Mouse (Mus musculus): Measurements from ENCODE around the gene Tmem238.

DNA sequence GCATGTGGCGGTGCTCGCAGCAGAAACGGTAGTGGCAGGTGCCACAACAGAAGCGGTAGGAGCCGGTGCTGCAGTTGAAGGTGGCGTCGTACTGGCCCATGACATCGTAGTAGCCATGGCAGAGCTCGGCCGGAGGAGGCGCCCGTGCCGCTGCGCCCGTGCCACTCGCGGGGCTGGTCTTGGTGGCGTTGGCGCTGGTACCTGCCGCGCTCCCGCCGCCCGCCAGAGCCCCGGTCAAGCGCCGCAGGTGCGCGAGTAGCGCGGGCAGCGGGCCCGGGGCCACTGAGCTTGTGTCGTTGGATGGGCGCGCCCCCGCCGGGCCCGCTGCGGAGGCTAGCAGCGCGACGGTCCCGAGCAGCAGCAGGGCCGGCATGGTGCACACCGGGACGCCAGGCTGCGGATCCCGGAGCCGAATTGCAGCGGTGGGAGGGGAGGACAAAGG is 46.9 kb upstream of the Tmem238 start:
- no peak for TF ChIP-seq CTCF (IDR thresholded peaks at IDR 0.05; ENCODE audit: control insufficient read depth, insufficient read depth, insufficient read length)
- TF ChIP-seq MAX (IDR thresholded peaks at IDR 0.05): no peak
- no peak for TF ChIP-seq MYOG (IDR thresholded peaks at IDR 0.05; ENCODE audit: control insufficient read depth, extremely low read depth, insufficient read length)
- no peak for TF ChIP-seq CEBPB (IDR thresholded peaks at IDR 0.05; ENCODE audit: low read depth)
- TF ChIP-seq USF1 (IDR thresholded peaks at IDR 0.05; ENCODE audit: low read depth): no peak

Measured in C2C12 (cell line).